Mouse (Mus musculus) kidney, adult 2 months (tissue): ENCODE measurements around the gene Isca2.

ENCODE experiments used
- CTCF ChIP-seq: fragments of 200-500 bp; conservative IDR thresholded peaks from 2 replicates; pipeline ENCODE4 v1.5.1; 2011; ENCODE audit warnings: low read depth, mild to moderate bottlenecking, control low read depth, low read length, moderate library complexity, mixed read lengths; ENCODE audit not compliant: insufficient read depth, insufficient read length
- POLR2A ChIP-seq: fragments of 200-500 bp; IDR thresholded peaks from one replicate; pipeline ENCODE4 v1.6.1; 2011; ENCODE audit warnings: low read depth, low read length, control low read depth

DNA sequence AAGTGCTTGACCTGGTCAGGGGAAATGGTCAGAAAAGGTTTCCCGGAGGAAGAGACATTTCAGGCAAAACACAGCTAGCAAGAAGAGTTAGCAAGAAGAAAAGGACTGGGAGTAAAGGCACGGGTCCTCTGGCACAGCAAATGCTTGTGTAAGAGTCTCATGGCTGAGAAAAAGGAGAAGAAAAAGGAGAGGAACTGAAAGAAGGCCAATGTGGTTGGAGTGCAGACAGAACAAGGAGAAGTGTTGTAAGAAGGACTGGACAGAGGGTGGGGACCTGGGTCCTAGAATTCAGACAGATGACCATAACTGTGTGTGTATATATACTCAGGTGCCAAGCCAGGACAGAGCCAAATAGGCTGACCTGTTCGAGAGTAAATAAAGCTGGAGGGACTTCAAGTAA lies 24.9 kb upstream of the Isca2 start:
- no peak for TF ChIP-seq POLR2A
- no peak for TF ChIP-seq CTCF
